Mouse (Mus musculus): ENCODE results near the gene Gbp5. TPM values are rescaled to one million over a fixed set of nuclear protein-coding genes. Genes with fewer than 3 reads are reported as not detected.

The Gbp5 gene
- polyA plus RNA-seq, 1 experiment, result 0.67 TPM

DNA sequence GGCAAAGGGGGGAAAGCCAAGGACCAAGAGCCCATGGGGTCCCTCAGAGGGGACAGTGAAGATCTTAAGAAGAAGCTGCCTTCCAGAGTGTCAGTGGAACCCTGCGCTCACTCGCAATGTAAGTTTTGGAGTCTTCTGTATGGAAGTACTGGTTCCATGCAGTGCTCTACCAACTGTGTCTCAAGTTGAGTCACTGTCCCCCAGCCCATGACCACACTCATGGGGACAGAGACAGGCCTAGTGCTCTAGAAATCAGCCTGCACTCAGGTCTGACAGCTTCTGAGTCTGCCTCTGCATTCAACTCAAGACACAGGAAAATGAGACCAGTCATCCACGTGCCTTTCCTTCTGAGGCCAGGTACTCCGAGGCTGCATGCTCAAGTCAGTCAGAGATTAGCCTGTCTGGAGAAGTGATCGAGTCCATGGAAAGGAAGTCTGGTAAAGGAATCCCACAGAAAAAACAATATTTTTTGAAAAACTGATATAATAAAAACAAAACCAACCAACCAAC lies 1.4 kb downstream of the Gbp5 start:
- TF ChIP-seq POLR2A (IDR thresholded peaks at IDR 0.05; ENCODE audit: low read depth, low read length) (no peak), CTCF (IDR thresholded peaks at IDR 0.05; ENCODE audit: borderline replicate concordance, insufficient read depth, low read length) (no peak)
- Histone ChIP-seq H3K4me3 (ENCODE audit: insufficient read depth, low read length) (no peak overlapping the region), H3K4me1 (ENCODE audit: control insufficient read depth, insufficient read depth, low read length) (peaks cover 3% of the 10 kb centered on the region; the same call in 1 of the 2 replicates), H3K27ac (ENCODE audit: insufficient read depth, low read length) (no peak overlapping the region)

DNA sequence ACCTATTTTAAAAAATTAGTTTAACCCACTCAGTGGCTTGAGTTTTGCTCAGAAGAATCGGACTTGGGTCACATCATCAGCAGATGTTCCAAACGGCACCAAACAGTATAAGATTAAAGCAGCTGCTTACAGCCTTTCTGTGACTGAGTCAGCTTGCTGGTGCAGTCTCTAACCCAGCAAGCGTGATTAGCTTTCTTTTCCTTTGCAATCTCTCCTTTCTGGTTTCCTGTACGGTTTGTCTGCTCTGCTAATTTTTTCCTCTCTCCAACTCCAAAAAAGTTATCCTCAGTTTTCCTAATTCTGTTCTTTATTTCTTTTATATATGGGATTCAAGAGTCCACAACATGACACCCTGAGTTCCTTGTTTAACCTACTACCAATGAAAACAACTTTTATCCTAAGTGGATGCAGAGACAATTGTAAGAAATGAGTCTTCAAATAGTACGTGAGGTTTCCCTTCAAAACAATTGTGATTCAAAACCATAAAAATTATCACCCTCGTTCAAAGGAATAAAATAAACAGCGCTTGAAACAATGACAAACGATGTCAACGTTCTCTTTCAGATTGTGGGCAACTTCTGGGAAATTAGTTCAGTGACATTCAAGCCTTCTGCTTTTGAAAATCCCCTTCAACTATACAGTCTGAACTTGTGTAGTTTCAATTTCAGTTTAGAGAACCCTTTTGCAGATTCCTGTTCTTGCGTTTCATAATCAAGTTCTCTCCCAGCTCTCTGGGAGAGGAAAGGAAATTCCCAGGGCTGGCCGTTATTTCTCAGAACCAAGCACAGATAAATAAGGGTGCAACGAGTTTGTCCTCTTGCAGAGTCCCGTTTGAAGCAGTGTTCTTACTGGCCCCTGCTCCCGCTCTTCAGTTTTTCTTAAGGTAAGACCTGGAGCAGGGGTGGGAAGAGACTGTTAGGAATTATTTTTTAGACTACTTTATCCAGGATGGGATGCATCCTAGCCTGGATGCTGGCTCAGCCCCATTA lies 2.6 kb downstream of the Gbp5 start:
- no peak overlapping the region for H3K27ac ChIP-seq (ENCODE audit: insufficient read depth, low read length)
- peaks cover 3% of the 10 kb centered on the region; the same call in 1 of the 2 replicates for H3K4me1 ChIP-seq (ENCODE audit: control insufficient read depth, insufficient read depth, low read length)
- no peak overlapping the region for H3K4me3 ChIP-seq (ENCODE audit: insufficient read depth, low read length)
- no peak for TF ChIP-seq POLR2A (IDR thresholded peaks at IDR 0.05; ENCODE audit: low read depth, low read length)
- TF ChIP-seq CTCF (IDR thresholded peaks at IDR 0.05; ENCODE audit: borderline replicate concordance, insufficient read depth, low read length), result no peak

DNA sequence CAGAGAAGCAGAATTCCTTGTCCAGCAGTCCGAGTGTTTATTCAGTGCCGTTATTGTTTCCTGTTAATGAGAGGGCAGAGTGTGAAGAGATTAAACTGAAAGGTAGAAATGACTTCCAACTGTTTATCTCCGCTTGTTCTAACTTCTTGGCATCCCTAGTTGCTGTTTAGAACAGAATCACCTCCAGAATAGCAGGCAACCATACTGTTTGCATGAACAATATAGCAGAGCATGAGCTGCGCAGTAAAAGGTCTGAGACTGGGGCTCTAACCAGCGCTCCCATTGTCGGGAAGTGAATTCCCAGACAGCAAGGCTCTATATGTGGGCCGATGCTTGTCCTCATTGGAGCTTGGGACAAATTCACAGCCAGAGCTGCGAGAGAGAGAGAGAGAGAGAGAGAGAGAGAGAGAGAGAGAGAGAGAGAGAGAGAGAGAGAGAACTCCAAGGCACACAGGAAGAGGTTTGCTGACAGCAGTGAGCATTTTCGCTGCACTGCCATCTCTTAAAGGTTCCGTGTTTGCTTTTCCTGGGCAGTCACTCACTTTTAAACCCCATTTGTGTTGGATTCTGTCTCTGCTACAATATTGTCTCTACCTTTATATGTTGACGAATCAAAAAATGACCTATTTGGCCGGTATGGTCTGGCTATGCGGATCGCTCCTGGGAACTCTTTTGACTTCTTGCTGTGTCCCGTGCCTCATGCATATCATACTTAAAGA lies 3.5 kb downstream of the Gbp5 start:
- peaks cover 3% of the 10 kb centered on the region; the same call in 1 of the 2 replicates for H3K4me1 ChIP-seq (ENCODE audit: control insufficient read depth, insufficient read depth, low read length)
- no peak overlapping the region for H3K4me3 ChIP-seq (ENCODE audit: insufficient read depth, low read length)
- H3K27ac ChIP-seq (ENCODE audit: insufficient read depth, low read length), result no peak overlapping the region
- TF ChIP-seq CTCF (IDR thresholded peaks at IDR 0.05; ENCODE audit: borderline replicate concordance, insufficient read depth, low read length), result no peak
- no peak for TF ChIP-seq POLR2A (IDR thresholded peaks at IDR 0.05; ENCODE audit: low read depth, low read length)

DNA sequence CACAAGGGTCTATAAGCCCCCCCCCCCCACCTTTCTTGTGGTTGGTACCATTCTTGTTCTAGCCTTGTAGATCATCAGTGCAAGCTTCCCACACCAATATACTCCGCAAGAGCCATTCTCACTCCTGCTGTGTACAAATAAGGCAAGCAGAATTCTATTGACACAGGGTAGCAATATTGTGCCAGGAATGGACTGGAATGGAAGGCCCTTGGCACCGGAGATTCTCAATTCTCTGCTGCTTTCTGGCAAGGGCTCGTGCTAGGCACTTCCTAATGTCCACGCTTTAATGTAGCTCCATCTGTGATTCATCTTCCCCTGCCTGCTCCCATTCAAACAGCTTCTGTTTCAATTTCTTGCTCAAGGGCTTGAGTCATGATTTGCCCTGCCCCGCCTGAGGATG lies 5.2 kb downstream of the Gbp5 start:
- no peak overlapping the region for H3K27ac ChIP-seq (ENCODE audit: insufficient read depth, low read length)
- no peak overlapping the region for H3K4me3 ChIP-seq (ENCODE audit: insufficient read depth, low read length)
- no peak for TF ChIP-seq CTCF (IDR thresholded peaks at IDR 0.05; ENCODE audit: borderline replicate concordance, insufficient read depth, low read length)
- TF ChIP-seq POLR2A (IDR thresholded peaks at IDR 0.05; ENCODE audit: low read depth, low read length), result no peak
- peaks cover 3% of the 10 kb centered on the region; the same call in 1 of the 2 replicates for H3K4me1 ChIP-seq (ENCODE audit: control insufficient read depth, insufficient read depth, low read length)

DNA sequence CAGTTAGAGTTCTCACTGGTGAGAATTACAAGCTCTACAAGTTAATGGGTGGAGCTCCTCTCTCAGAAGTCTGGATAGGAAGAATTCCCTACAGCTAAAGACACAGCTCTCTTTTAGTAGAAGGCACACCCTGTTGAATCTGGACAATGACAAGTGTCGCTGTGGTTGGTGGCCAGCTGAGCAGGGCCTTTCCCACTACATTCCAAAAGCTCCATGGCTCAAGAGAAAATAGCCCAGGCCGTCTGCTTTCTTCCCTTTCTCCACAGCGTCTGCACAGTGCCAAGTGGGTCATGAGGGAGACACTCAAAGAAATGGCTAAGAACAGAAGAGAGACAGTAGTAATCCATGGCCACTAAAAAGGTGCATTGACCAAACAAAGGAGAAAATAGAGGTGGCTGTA lies 34.3 kb downstream of the Gbp5 start:
- Histone ChIP-seq H3K4me3 (ENCODE audit: insufficient read depth, low read length) (no peak overlapping the region), H3K4me1 (ENCODE audit: control insufficient read depth, insufficient read depth, low read length) (no peaks in the 10 kb centered on the region; the same call in 1 of the 2 replicates), H3K27ac (ENCODE audit: insufficient read depth, low read length) (no peak overlapping the region)
- TF ChIP-seq CTCF (IDR thresholded peaks at IDR 0.05; ENCODE audit: borderline replicate concordance, insufficient read depth, low read length) (no peak), POLR2A (IDR thresholded peaks at IDR 0.05; ENCODE audit: low read depth, low read length) (no peak)

DNA sequence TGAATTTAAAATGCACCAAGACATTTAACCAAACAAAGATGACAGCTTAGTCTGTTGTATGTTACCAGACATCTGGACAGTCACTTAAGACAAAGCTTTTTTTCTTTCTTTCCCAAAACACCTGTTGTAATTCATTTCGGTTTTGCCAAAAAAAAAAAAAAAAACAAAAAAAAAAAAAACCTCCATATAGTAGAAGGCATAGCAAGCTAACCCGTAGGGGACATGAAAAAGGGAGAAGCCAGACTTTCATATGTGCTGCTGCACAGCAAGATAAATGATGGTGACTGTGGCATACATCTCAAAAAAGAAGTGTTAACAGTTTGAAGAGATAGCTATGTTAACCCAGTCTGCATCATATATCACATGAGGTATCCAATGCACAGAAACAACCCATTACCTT lies 35.8 kb downstream of the Gbp5 start:
- Histone ChIP-seq H3K27ac (ENCODE audit: insufficient read depth, low read length) (0 out of 2 replicates have a peak overlapping the region, but pooled peaks have one; percentile 54), H3K4me1 (ENCODE audit: control insufficient read depth, insufficient read depth, low read length) (no peaks in the 10 kb centered on the region; the same call in 1 of the 2 replicates), H3K4me3 (ENCODE audit: insufficient read depth, low read length) (peak overlapping the region; percentile 95)
- TF ChIP-seq CTCF (IDR thresholded peaks at IDR 0.05; ENCODE audit: borderline replicate concordance, insufficient read depth, low read length) (no peak), POLR2A (IDR thresholded peaks at IDR 0.05; ENCODE audit: low read depth, low read length) (no peak)

DNA sequence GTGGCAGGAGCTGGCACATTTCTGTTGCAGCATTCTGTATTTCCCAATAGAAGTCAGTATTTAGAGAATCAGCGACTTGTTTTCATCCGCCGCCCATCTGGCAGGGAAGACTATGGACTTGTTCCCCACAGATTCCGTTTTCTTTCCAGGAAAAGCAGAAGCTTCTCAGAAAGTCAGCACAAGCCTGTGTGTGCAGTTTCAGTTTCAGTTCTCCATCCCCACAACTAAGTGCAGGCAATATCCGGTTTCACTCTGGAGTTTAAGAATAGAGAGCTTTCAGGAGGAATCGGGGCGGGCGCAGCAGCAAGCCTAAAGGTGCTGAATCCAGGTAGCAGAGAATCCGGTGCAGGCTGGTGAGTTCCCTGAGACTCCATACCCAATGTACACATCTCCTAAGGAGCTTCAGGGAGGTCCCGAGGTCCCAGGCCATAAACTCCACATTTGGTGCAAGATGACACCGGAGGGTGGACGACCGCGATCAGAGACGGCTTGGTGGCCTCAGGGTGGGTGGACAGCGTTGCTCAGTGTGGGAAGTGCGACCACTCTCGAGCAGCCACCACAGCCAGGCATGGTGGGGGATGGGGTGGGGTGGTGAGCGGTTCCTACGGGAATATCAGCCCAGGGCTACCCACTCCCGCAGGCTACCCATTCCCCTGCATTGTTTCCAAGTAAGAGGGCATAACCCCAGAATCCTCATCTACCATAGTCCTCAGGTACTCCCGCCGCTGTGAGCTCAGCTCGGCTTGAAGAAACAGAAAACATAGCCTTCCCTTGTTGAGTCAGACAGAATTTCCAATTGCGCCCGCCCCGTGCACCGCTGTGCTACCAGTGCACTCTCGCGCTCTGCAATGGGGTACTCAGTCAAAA lies 36.5 kb downstream of the Gbp5 start, which contains the start of gene Gbp7:
Gbp7 (plus strand) TSS at position 256 of the 867 bp plus-strand sequence.
- no peaks in the 10 kb centered on the region; the same call in 1 of the 2 replicates for H3K4me1 ChIP-seq (ENCODE audit: control insufficient read depth, insufficient read depth, low read length)
- peak within 1 kb of the TSS; percentile 95 for H3K4me3 ChIP-seq (ENCODE audit: insufficient read depth, low read length)
- H3K27ac ChIP-seq (ENCODE audit: insufficient read depth, low read length), result peak within 1 kb of the TSS; percentile 54; the same call in 1 of the 2 replicates
- TF ChIP-seq CTCF (IDR thresholded peaks at IDR 0.05; ENCODE audit: borderline replicate concordance, insufficient read depth, low read length) (no peak), POLR2A (IDR thresholded peaks at IDR 0.05; ENCODE audit: low read depth, low read length) (peak; percentile 27; the same call in 1 of the 2 replicates)

DNA sequence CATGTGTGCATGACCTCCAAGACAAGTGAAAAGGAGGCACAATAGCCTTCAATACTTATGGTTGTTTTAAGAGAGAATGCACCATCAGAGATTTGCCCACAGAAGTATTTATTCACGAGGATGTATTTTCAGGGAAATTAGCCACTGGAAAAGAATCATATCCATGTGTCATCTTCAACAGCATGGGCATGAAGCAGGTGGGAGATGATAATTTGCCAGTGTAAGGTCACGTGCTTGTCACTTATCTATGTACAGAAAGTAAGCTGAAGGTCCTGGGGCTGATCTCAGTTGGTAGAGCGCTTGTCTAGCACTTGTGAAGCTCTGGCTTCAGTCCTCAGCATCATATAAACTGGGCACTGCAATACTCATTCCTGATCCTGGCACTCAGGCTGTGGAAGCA lies 37.8 kb downstream of the Gbp5 start:
- Histone ChIP-seq H3K4me1 (ENCODE audit: control insufficient read depth, insufficient read depth, low read length) (no peaks in the 10 kb centered on the region; the same call in 1 of the 2 replicates), H3K27ac (ENCODE audit: insufficient read depth, low read length) (no peak overlapping the region), H3K4me3 (ENCODE audit: insufficient read depth, low read length) (no peak overlapping the region)
- no peak for TF ChIP-seq CTCF (IDR thresholded peaks at IDR 0.05; ENCODE audit: borderline replicate concordance, insufficient read depth, low read length)
- TF ChIP-seq POLR2A (IDR thresholded peaks at IDR 0.05; ENCODE audit: low read depth, low read length), result no peak

All from embryonic fibroblast, embryonic 13.5 days (primary cell).